In genomic region chr14:57093029-57093428, GRCm38 (mm10) we compare ENCODE assay signal across 9 mouse cellular contexts. TPM values are rescaled to one million over a fixed set of nuclear protein-coding genes. Genes with fewer than 3 reads are reported as not detected.
DNase-seq lines count a peak whose midpoint lies in the region; ATAC-seq and TF ChIP-seq lines count a peak whose summit lies in the region.
"Had no signal": no experiment of that assay in that cellular context is flagged by ENCODE, and none has a peak within 500 bp of the region (broad histone marks: within the 10 kb centered on the region; RNA-seq: fewer than 3 reads in every experiment).

No protein-coding gene starts in this region.

- ATAC-seq in forebrain, embryonic 11.5 days (replicated peaks; ENCODE audit: low FRiP score): no peak
- no peak for ATAC-seq in forebrain, embryonic 15.5 days (replicated peaks)
- peak; percentile 62 for ATAC-seq in megakaryocyte, adult 5-6 weeks (ENCODE audit: poor library complexity, severe bottlenecking)

- no peak overlapping the region for H3K4me2 ChIP-seq in forebrain, embryonic 11.5 days (ENCODE audit: low read depth, low read length, severe bottlenecking)
- no peak overlapping the region for H3K4me2 ChIP-seq in forebrain, embryonic 15.5 days (replicated peaks)
- H3K4me2 ChIP-seq: limb, embryonic 15.5 days had no signal

- WGBS in forebrain, embryonic 11.5 days: 12% methylated on average over 8 of the region's 8 CpGs
- 6% methylated on average over 8 of the region's 8 CpGs for WGBS in forebrain, embryonic 15.5 days
- 6% methylated on average over 8 of the region's 8 CpGs for WGBS in spleen, adult 2 months

- H3K4me1 ChIP-seq in forebrain, embryonic 11.5 days (replicated peaks; ENCODE audit: control insufficient read depth, insufficient read depth, low read length): no peaks in the 10 kb centered on the region
- H3K4me1 ChIP-seq in forebrain, embryonic 15.5 days: no peaks in the 10 kb centered on the region
- H3K4me1 ChIP-seq in spleen, adult 2 months (ENCODE audit: control insufficient read depth, insufficient read depth, insufficient read length): no peaks in the 10 kb centered on the region
- H3K4me1 ChIP-seq: limb, embryonic 15.5 days had no signal

- no peak overlapping the region for H3K27ac ChIP-seq in forebrain, embryonic 11.5 days (ENCODE audit: low read depth, low read length)
- no peak overlapping the region for H3K27ac ChIP-seq in forebrain, embryonic 15.5 days (replicated peaks)
- no peak overlapping the region for H3K27ac ChIP-seq in spleen, adult 2 months (ENCODE audit: insufficient read depth, low read length)
- H3K27ac ChIP-seq: limb, embryonic 15.5 days had no signal

- no peak overlapping the region for H3K9ac ChIP-seq in forebrain, embryonic 11.5 days (ENCODE audit: low read length)
- no peak overlapping the region for H3K9ac ChIP-seq in forebrain, embryonic 15.5 days (replicated peaks)
- H3K9ac ChIP-seq: limb, embryonic 15.5 days had no signal

- no peak overlapping the region for H3K4me3 ChIP-seq in forebrain, embryonic 11.5 days (ENCODE audit: low read depth, low read length)
- H3K4me3 ChIP-seq in forebrain, embryonic 15.5 days: no peak overlapping the region
- H3K4me3 ChIP-seq in spleen, adult 2 months (ENCODE audit: extremely low read depth, insufficient read depth, insufficient read length): no peak overlapping the region
- H3K4me3 ChIP-seq: limb, embryonic 15.5 days had no signal

- no peaks in the 10 kb centered on the region for H3K27me3 ChIP-seq in forebrain, embryonic 11.5 days (ENCODE audit: control insufficient read depth, insufficient read depth, low read length)
- no peaks in the 10 kb centered on the region for H3K27me3 ChIP-seq in forebrain, embryonic 15.5 days
- H3K27me3 ChIP-seq in spleen, adult 2 months (ENCODE audit: control insufficient read depth, insufficient read depth, low read length): no peaks in the 10 kb centered on the region
- H3K27me3 ChIP-seq: limb, embryonic 15.5 days had no signal

- DNase-seq in forebrain, embryonic 11.5 days (ENCODE audit: low spot score): peak; percentile 70
- DNase-seq in spleen, adult 2 months (ENCODE audit: low read depth in 1 of 2, low spot score in 2 of 2): no peak
- no peak for DNase-seq in spleen, adult 12 weeks (ENCODE audit: low spot score)
- peak; percentile 82 for DNase-seq in embryo, embryonic 10.5 days (ENCODE audit: low spot score)
- peak; percentile 34 to 80 for DNase-seq in layer of hippocampus, adult 18-20 months (ENCODE audit: low spot score in 2 of 2)
- DNase-seq in thymus, postnatal 36 days: peak; percentile 39 to 42

- H3K36me3 ChIP-seq in forebrain, embryonic 11.5 days (ENCODE audit: control insufficient read depth, insufficient read depth, low read length): no peaks in the 10 kb centered on the region
- H3K36me3 ChIP-seq in forebrain, embryonic 15.5 days: no peaks in the 10 kb centered on the region
- no peaks in the 10 kb centered on the region for H3K36me3 ChIP-seq in spleen, adult 2 months (ENCODE audit: control insufficient read depth, insufficient read depth, low read length)
- H3K36me3 ChIP-seq: limb, embryonic 15.5 days had no signal

- no peak for TF ChIP-seq POLR2A in spleen, adult 2 months (IDR thresholded peaks at IDR 0.05; ENCODE audit: low read depth, low read length)

- H3K9me3 ChIP-seq in forebrain, embryonic 11.5 days (ENCODE audit: control insufficient read depth, low read length): no peaks in the 10 kb centered on the region
- H3K9me3 ChIP-seq in forebrain, embryonic 15.5 days: no peaks in the 10 kb centered on the region
- H3K9me3 ChIP-seq: limb, embryonic 15.5 days had no signal

- peak; percentile 41; the same call in 1 of the 2 replicates for TF ChIP-seq CTCF in spleen, adult 2 months (IDR thresholded peaks at IDR 0.05; ENCODE audit: extremely low read depth, insufficient read depth, insufficient read length, insufficient replicate concordance)

RNA-seq across cellular contexts. Expression of gene Gjb2, which starts 11.5 kb away (rescaled TPM):
- polyA plus RNA-seq in forebrain, embryonic 11.5 days (2014; fragmentation: Nextera tagmentation; extraction: Ambion mirVana): 6.2 and 8.4 TPM in 2 replicates
- polyA plus RNA-seq in forebrain, embryonic 15.5 days (2015; fragmentation: Nextera tagmentation; extraction: Ambion mirVana): 5.3 and 7.1 TPM in 2 replicates
- polyA plus RNA-seq in spleen, adult 2 months (2012; rRNA removed): 0.49 and 0.66 TPM in 2 replicates
- total RNA-seq in layer of hippocampus, adult 18-20 months (2021): 1 to 10 TPM; 6.4 to 8.3 TPM
- total RNA-seq in megakaryocyte, adult 5-6 weeks (2015): 0.11 TPM in 1 of 2 replicates, not detected in the other
- 0.11 TPM in 1 of 2 replicates, not detected in the other for total RNA-seq in megakaryocyte, adult 5-6 weeks (2017)

RNA-seq across cellular contexts. Expression of gene Gm4491, which starts 22.7 kb away (rescaled TPM):
- polyA plus RNA-seq in forebrain, embryonic 11.5 days (2014; fragmentation: Nextera tagmentation; extraction: Ambion mirVana): not detected in 2 replicates
- not detected in 2 replicates for polyA plus RNA-seq in forebrain, embryonic 15.5 days (2015; fragmentation: Nextera tagmentation; extraction: Ambion mirVana)
- not detected in 2 replicates for polyA plus RNA-seq in spleen, adult 2 months (2012; rRNA removed)
- total RNA-seq in layer of hippocampus, adult 18-20 months (2021): 1 to 10 TPM; 1.4 to 1.5 TPM
- total RNA-seq in megakaryocyte, adult 5-6 weeks (2015): not detected in 2 replicates
- total RNA-seq in megakaryocyte, adult 5-6 weeks (2017): not detected in 2 replicates

RNA-seq across cellular contexts. Expression of gene Gja3, which starts 35.1 kb away (rescaled TPM):
- 0.08 TPM in 1 of 2 replicates, not detected in the other for polyA plus RNA-seq in forebrain, embryonic 11.5 days (2014; fragmentation: Nextera tagmentation; extraction: Ambion mirVana)
- polyA plus RNA-seq in forebrain, embryonic 15.5 days (2015; fragmentation: Nextera tagmentation; extraction: Ambion mirVana): 0.08 and 0.17 TPM in 2 replicates
- polyA plus RNA-seq in spleen, adult 2 months (2012; rRNA removed): not detected in 2 replicates
- under 1 TPM; 0.30 to 0.84 TPM for total RNA-seq in layer of hippocampus, adult 18-20 months (2021)
- total RNA-seq in megakaryocyte, adult 5-6 weeks (2015): not detected in 2 replicates
- total RNA-seq in megakaryocyte, adult 5-6 weeks (2017): not detected in 2 replicates

RNA-seq across cellular contexts. Expression of gene Gjb6, which starts 40.4 kb away (rescaled TPM):
- 1.1 and 1.8 TPM in 2 replicates for polyA plus RNA-seq in forebrain, embryonic 11.5 days (2014; fragmentation: Nextera tagmentation; extraction: Ambion mirVana)
- polyA plus RNA-seq in forebrain, embryonic 15.5 days (2015; fragmentation: Nextera tagmentation; extraction: Ambion mirVana): 7.6 and 8.5 TPM in 2 replicates
- polyA plus RNA-seq in spleen, adult 2 months (2012; rRNA removed): not detected in 2 replicates
- total RNA-seq in layer of hippocampus, adult 18-20 months (2021): 100 to 1,000 TPM; 114 to 125 TPM
- not detected in 2 replicates for total RNA-seq in megakaryocyte, adult 5-6 weeks (2015)
- not detected in 2 replicates for total RNA-seq in megakaryocyte, adult 5-6 weeks (2017)

Comparison
In these comparisons a context has a peak if more than half of its experiments do, and no peak if none do; other contexts are left out.
1. DNase-seq: peak in forebrain, embryonic 11.5 days (single experiment), embryo, embryonic 10.5 days (single experiment), layer of hippocampus, adult 18-20 months (2 of 2) and thymus, postnatal 36 days (2 of 2); none in spleen, adult 2 months (0 of 2) and spleen, adult 12 weeks (single experiment).